Mouse (Mus musculus) MEL (cell line): ENCODE results near the gene Aco1. TPM values are rescaled to one million over a fixed set of nuclear protein-coding genes. Genes with fewer than 3 reads are reported as not detected.

ENCODE experiments used
- DNase-seq: peaks from one replicate; pipeline ENCODE4 v3.0.0; 2011; ENCODE audit warnings: low read depth, low spot score
- H3K27ac ChIP-seq: 2 replicates; pipeline ENCODE4 v1.5.1; 2012; ENCODE audit warnings: low read depth, mild to moderate bottlenecking, control low read depth, low read length, moderate library complexity; ENCODE audit not compliant: control insufficient read depth
- H3K27me3 ChIP-seq, 2 experiments: fragments of 150-350 bp in 1 of 2; sonication (generic) in 1 of 2; 2 replicates each; pipeline ENCODE4 v1.6.1; 2012; ENCODE audit warnings: low read length in 2 of 2, mild to moderate bottlenecking in 2 of 2, improper control_type of control experiment in 1 of 2, moderate library complexity in 1 of 2; ENCODE audit not compliant: insufficient read depth in 2 of 2, control insufficient read depth in 1 of 2
- H3K36me3 ChIP-seq, 2 experiments: 2 replicates each; pipeline ENCODE4 v1.6.1; 2012 to 2014; ENCODE audit warnings: low read length in 2 of 2, improper control_type of control experiment in 1 of 2, inconsistent platforms in 1 of 2, mild to moderate bottlenecking in 1 of 2; ENCODE audit not compliant: insufficient read depth in 2 of 2, control insufficient read depth in 1 of 2
- H3K4me1 ChIP-seq, 2 experiments: fragments of 150-350 bp in 1 of 2; sonication (generic) in 1 of 2; 2 replicates each; pipeline ENCODE4 v1.6.1; 2012; ENCODE audit warnings: low read length in 2 of 2, improper control_type of control experiment in 1 of 2, mild to moderate bottlenecking in 1 of 2; ENCODE audit not compliant: insufficient read depth in 2 of 2, control insufficient read depth in 1 of 2
- H3K4me3 ChIP-seq, 2 experiments: fragments of 150-350 bp in 1 of 2; sonication (generic) in 1 of 2; 2 replicates each; pipeline ENCODE4 v1.5.1; 2012; ENCODE audit warnings: low read depth in 2 of 2, low read length in 2 of 2, mild to moderate bottlenecking in 2 of 2, moderate library complexity in 2 of 2, control low read depth in 1 of 2, improper control_type of control experiment in 1 of 2; ENCODE audit not compliant: control insufficient read depth in 1 of 2, insufficient read depth in 1 of 2
- H3K79me2 ChIP-seq: 2 replicates; pipeline ENCODE4 v1.6.1; 2012; ENCODE audit warnings: mild to moderate bottlenecking, low read length, moderate library complexity; ENCODE audit not compliant: control insufficient read depth, poor library complexity, insufficient read depth
- H3K9ac ChIP-seq: 2 replicates; pipeline ENCODE4 v1.6.1; 2012; ENCODE audit warnings: low read depth, mild to moderate bottlenecking, control low read depth, low read length, moderate library complexity; ENCODE audit not compliant: control insufficient read depth, poor library complexity, severe bottlenecking
- H3K9me3 ChIP-seq: fragments of 150-350 bp; sonication (generic); replicated peaks from 2 replicates; pipeline ENCODE4 v1.6.1; 2012; ENCODE audit warnings: mild to moderate bottlenecking, low read length, improper control_type of control experiment, moderate library complexity; ENCODE audit not compliant: insufficient read depth
- BHLHE40 ChIP-seq: IDR thresholded peaks from 2 replicates; pipeline ENCODE4 v1.6.1; 2012; ENCODE audit warnings: low read depth, mild to moderate bottlenecking, inconsistent platforms, low read length, improper control_type of control experiment, borderline replicate concordance
- CTCF ChIP-seq, 3 experiments: IDR thresholded peaks in 2 of 3; conservative IDR thresholded peaks in 1 of 3; 2 replicates each; pipeline ENCODE4 v1.5.1; 2011 to 2012; ENCODE audit warnings: low read length in 3 of 3, low read depth in 2 of 3, mild to moderate bottlenecking in 2 of 3, improper control_type of control experiment in 1 of 3, inconsistent platforms in 1 of 3, mixed read lengths in 1 of 3, moderate library complexity in 1 of 3; ENCODE audit not compliant: control insufficient read depth in 1 of 3, insufficient read depth in 1 of 3, poor library complexity in 1 of 3, severe bottlenecking in 1 of 3
- E2F4 ChIP-seq: IDR thresholded peaks from 2 replicates; pipeline ENCODE4 v1.6.1; 2011; ENCODE audit warnings: low read depth, low read length, improper control_type of control experiment, borderline replicate concordance
- GABPA ChIP-seq: IDR thresholded peaks from 2 replicates; pipeline ENCODE4 v1.6.1; 2012; ENCODE audit warnings: low read depth, mild to moderate bottlenecking, inconsistent platforms, low read length, improper control_type of control experiment, moderate library complexity
- HCFC1 ChIP-seq: IDR thresholded peaks from 2 replicates; pipeline ENCODE4 v1.6.1; 2012; ENCODE audit warnings: low read depth, mild to moderate bottlenecking, inconsistent platforms, low read length, improper control_type of control experiment, moderate library complexity
- JUND ChIP-seq: IDR thresholded peaks from 2 replicates; pipeline ENCODE4 v1.6.1; 2011; ENCODE audit warnings: low read depth, mild to moderate bottlenecking, improper control_type of control experiment, low read length
- MAZ ChIP-seq: IDR thresholded peaks from 2 replicates; pipeline ENCODE4 v1.6.1; 2012; ENCODE audit warnings: low read depth, mild to moderate bottlenecking, inconsistent platforms, low read length, improper control_type of control experiment
- MXI1 ChIP-seq: IDR thresholded peaks from 2 replicates; pipeline ENCODE4 v1.6.1; 2011; ENCODE audit warnings: mild to moderate bottlenecking, low read depth, low read length, improper control_type of control experiment
- MYB ChIP-seq: IDR thresholded peaks from 2 replicates; pipeline ENCODE4 v1.6.1; 2011; ENCODE audit warnings: mild to moderate bottlenecking, low read depth, low read length, improper control_type of control experiment
- NRF1 ChIP-seq: IDR thresholded peaks from 2 replicates; pipeline ENCODE4 v1.6.1; 2014; ENCODE audit warnings: low read depth, mild to moderate bottlenecking, inconsistent platforms, low read length, improper control_type of control experiment, moderate library complexity; ENCODE audit not compliant: poor library complexity, insufficient read depth, severe bottlenecking
- RAD21 ChIP-seq: IDR thresholded peaks from 2 replicates; pipeline ENCODE4 v1.6.1; 2011; ENCODE audit warnings: mild to moderate bottlenecking, low read depth, low read length, improper control_type of control experiment
- SMC3 ChIP-seq: IDR thresholded peaks from 2 replicates; pipeline ENCODE4 v1.6.1; 2011; ENCODE audit warnings: low read depth, low read length, improper control_type of control experiment
- TBP ChIP-seq: IDR thresholded peaks from 2 replicates; pipeline ENCODE4 v1.8.0; 2011; ENCODE audit warnings: low read depth, low read length, improper control_type of control experiment
- UBTF ChIP-seq: IDR thresholded peaks from 2 replicates; pipeline ENCODE4 v1.6.1; 2012; ENCODE audit warnings: low read depth, mild to moderate bottlenecking, inconsistent platforms, low read length, improper control_type of control experiment, moderate library complexity, borderline replicate concordance; ENCODE audit not compliant: insufficient read depth
- polyA plus RNA-seq, 2 experiments: library from polyadenylated mRNA; stranded (reverse) in 1 of 2; unstranded in 1 of 2; fragments of >175 nt in 1 of 2; fragments of >200 nt in 1 of 2; gene quantifications; 2 replicates each; pipeline versions ENCODE4 v1.2.1 to v1.2.4; 2012; ENCODE audit warnings: low replicate concordance in 2 of 2, low read depth in 1 of 2; ENCODE audit not compliant: insufficient read length in 2 of 2, insufficient read depth in 1 of 2, missing spikeins in 1 of 2
- total RNA-seq: library from RNA; depleted of rRNA; stranded (reverse); fragments of 300-350 nt; gene quantifications from 2 replicates; pipeline ENCODE4 v1.2.3, GENCODE M21; 2012

Aco1 gene
- total and polyA plus RNA-seq, 3 experiments: 28.7 to 33.6 TPM; not detected in 1

DNA sequence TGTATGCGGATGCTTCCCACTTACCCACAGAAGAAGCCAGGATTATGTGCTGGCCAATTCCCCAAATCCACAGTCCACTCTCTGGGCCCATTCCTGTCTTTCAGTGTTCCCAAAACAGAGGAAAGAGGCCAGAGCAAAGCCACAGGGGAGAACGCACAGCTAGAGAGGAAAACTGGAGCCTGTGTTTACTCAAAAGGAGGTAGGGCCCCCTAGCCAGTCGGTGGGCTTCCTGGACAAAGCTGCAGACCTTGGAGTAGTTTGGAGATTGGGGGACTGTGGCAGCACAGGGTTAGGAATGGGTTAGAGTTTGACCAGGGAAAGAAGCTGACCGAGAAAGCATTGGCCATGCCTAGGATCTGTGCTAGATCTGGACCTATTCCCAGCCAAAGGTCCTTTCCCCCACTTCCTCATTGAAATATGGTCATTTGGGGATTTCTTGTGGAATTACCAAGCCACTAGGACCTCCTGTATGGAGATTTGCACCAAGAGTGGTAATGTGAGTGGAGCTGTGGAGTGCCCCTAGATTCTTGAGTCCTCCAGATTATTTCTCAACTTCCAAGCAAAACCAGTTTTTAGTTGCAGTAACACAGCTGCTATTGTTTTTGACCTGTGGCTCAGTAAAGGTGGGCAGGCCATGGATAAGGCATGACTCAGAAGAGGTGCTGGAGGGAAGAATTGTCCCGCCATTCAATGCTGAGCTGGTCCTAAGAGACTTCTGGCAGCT is 14.8 kb downstream of the Aco1 start:
- H3K27me3 ChIP-seq: no peaks in the 10 kb centered on the region
- H3K4me3 ChIP-seq: no peak overlapping the region
- H3K9ac ChIP-seq: no peak overlapping the region
- TF ChIP-seq MYB (no peak), TBP (no peak), UBTF (no peak)
- H3K79me2 ChIP-seq: no peaks in the 10 kb centered on the region
- DNase-seq: no peak
- H3K36me3 ChIP-seq: no peaks in the 10 kb centered on the region
- no peak overlapping the region for H3K27ac ChIP-seq
- no peaks in the 10 kb centered on the region for H3K9me3 ChIP-seq
- H3K4me1 ChIP-seq: no peaks in the 10 kb centered on the region

DNA sequence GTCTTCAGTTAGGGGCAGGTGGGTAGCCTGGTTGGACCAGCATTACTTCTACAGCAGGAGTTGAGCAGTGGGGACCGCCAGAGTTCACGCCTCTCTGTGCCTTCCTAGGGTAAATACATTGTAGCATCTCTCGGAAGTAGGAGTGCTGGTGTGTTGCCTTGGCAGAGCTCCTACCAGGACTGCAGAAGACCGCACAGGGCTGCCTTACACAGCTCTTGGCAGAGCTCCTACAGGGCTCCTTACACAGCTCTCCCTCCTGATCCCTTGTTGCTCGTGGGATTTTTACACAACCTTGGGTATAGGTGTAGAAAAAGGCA is 15.3 kb downstream of the Aco1 start:
- no peak overlapping the region for H3K4me3 ChIP-seq
- no peaks in the 10 kb centered on the region for H3K79me2 ChIP-seq
- H3K27me3 ChIP-seq: no peaks in the 10 kb centered on the region
- TF ChIP-seq TBP (no peak), SMC3 (no peak), GABPA (no peak), JUND (no peak), BHLHE40 (no peak), RAD21 (no peak), MAZ (no peak), HCFC1 (no peak), MXI1 (no peak)
- no peaks in the 10 kb centered on the region for H3K36me3 ChIP-seq
- DNase-seq: no peak
- H3K9me3 ChIP-seq: no peaks in the 10 kb centered on the region
- no peak overlapping the region for H3K27ac ChIP-seq
- no peak overlapping the region for H3K9ac ChIP-seq
- H3K4me1 ChIP-seq: no peaks in the 10 kb centered on the region

DNA sequence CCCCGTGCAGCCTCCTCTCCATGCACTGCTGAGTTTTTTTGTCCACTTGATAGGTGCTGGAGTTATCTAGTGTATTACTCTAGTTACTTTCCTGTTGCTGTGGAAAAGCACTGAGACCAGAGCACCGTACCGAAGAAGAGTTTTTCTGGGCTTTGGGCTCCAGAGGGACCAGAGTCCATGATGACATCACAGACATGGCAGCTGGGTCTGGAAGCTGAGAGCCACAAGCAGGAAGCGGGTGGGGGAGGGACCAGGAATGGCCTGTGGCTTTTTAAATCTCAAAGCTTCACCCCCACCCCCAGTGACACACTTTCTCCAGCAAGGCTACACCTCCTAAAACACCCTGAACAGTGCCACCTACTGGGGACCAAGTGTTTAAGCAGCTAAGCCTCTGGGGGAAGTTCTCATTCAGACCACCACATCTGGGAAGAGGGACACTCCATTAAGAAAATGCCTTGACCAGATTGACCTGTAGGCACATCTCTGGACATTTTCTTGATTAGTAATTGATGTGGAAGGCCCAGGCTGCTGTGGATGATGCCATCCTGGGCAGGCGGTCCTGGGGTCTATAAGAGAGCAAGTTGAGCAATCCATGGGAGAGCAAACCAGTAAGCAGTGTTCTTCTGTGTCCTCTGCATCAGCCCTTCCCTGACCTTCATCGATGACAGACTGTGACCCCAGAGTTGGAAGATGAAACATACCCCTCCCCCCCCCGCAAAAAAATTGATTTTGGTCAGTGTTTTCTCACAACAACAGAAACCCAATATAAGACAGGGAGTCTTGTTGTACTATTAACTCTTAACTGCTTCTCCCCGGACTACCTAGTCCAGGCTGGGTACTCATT is 17.9 kb downstream of the Aco1 start:
- Histone ChIP-seq H3K9ac (no peak overlapping the region), H3K79me2 (no peaks in the 10 kb centered on the region), H3K4me1 (no peaks in the 10 kb centered on the region), H3K9me3 (no peaks in the 10 kb centered on the region), H3K27ac (no peak overlapping the region), H3K36me3 (no peaks in the 10 kb centered on the region; a peak in 1 of 4 replicates), H3K4me3 (no peak overlapping the region), H3K27me3 (no peaks in the 10 kb centered on the region)
- TF ChIP-seq NRF1 (no peak), SMC3 (no peak), CTCF (IDR thresholded peaks at IDR 0.05 in 2 of 3, conservative IDR thresholded peaks at IDR 0.05 in 1 of 3; ENCODE audit: control insufficient read depth in 1 of 3, insufficient read depth in 1 of 3, low read depth in 2 of 3, low read length in 3 of 3, poor library complexity in 1 of 3, severe bottlenecking in 1 of 3) (peak in 2 of 3 experiments; percentile 22 to 27; a peak in 3 of 6 replicates), E2F4 (no peak)
- no peak for DNase-seq
